10 mouse cellular contexts compared by ENCODE assay signal in the genomic region with DNA sequence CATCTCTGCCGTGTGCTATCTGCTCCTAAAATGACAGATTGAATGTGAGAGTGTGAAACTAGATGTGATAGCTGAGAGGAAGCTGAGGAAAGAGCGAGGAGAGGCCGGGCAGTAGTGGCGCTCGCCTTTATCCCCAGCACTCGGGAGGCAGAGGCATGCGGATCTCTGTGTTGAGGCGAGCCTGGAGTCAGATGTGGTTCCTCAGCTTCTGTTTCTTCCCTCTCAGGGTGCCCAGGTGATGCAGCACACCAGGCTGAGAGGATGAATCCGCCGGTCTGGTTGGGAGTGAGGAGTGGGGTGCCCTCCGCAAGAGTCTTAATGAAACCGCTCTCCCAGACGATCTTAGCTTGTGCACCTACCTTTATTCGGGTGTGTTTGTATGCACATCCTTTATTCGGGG. TPM values are rescaled to one million over a fixed set of nuclear protein-coding genes. Genes with fewer than 3 reads are reported as not detected.
DNase-seq lines count a peak whose midpoint lies in the region; ATAC-seq and TF ChIP-seq lines count a peak whose summit lies in the region.
"Had no signal": no experiment of that assay in that cellular context is flagged by ENCODE, and none has a peak within 500 bp of the region (broad histone marks: within the 10 kb centered on the region; RNA-seq: fewer than 3 reads in every experiment).

No protein-coding gene starts in this region.

- H3K36me3 ChIP-seq in heart, embryonic 11.5 days (ENCODE audit: control insufficient read depth, insufficient read depth, low read length), result no peaks in the 10 kb centered on the region
- no peaks in the 10 kb centered on the region for H3K36me3 ChIP-seq in hindbrain, embryonic 14.5 days (replicated peaks; ENCODE audit: control insufficient read depth, insufficient read depth)
- no peaks in the 10 kb centered on the region for H3K36me3 ChIP-seq in midbrain, embryonic 12.5 days

- WGBS in heart, embryonic 11.5 days (ENCODE audit: insufficient replicate concordance), result 44% methylated on average over 15 of the region's 15 CpGs
- 68% methylated on average over 15 of the region's 15 CpGs for WGBS in hindbrain, embryonic 14.5 days
- 65% methylated on average over 15 of the region's 15 CpGs for WGBS in midbrain, embryonic 12.5 days

- DNase-seq in heart, postnatal 4 days, result no peak
- no peak for DNase-seq in hindbrain, embryonic 14.5 days (ENCODE audit: low spot score)
- DNase-seq in adrenal gland, adult 18-20 months (ENCODE audit: low spot score in 2 of 2), result no peak
- DNase-seq in gastrocnemius, postnatal 25 days, result no peak
- no peak for DNase-seq in gastrocnemius, adult 18-20 months (ENCODE audit: low spot score)
- DNase-seq: B cell, adult 2 months had no signal

- peak overlapping the region; percentile 59 for H3K9ac ChIP-seq in heart, embryonic 11.5 days (ENCODE audit: low read depth, low read length)
- no peak overlapping the region for H3K9ac ChIP-seq in hindbrain, embryonic 14.5 days
- H3K9ac ChIP-seq in midbrain, embryonic 12.5 days (replicated peaks), result peak overlapping the region; percentile 37; the same call in 1 of the 2 replicates

- H3K27me3 ChIP-seq in heart, embryonic 11.5 days (ENCODE audit: control insufficient read depth, insufficient read depth, low read length), result no peaks in the 10 kb centered on the region
- H3K27me3 ChIP-seq in hindbrain, embryonic 14.5 days (ENCODE audit: control insufficient read depth, insufficient read depth, low read length), result peaks cover 15% of the 10 kb centered on the region
- peaks cover 34% of the 10 kb centered on the region for H3K27me3 ChIP-seq in midbrain, embryonic 12.5 days
- H3K27me3 ChIP-seq: megakaryocyte, embryonic 14.5 days had no signal

- peaks cover 3% of the 10 kb centered on the region; the same call in 1 of the 2 replicates for H3K4me1 ChIP-seq in heart, embryonic 11.5 days (ENCODE audit: control insufficient read depth, insufficient read depth, low read length)
- H3K4me1 ChIP-seq in bone marrow macrophage, adult 2 months (ENCODE audit: control insufficient read depth, insufficient read depth, low read length), result peaks cover 49% of the 10 kb centered on the region
- no peaks in the 10 kb centered on the region; the same call in 1 of the 2 replicates for H3K4me1 ChIP-seq in hindbrain, embryonic 14.5 days (replicated peaks; ENCODE audit: control insufficient read depth, insufficient read depth, low read length)
- H3K4me1 ChIP-seq in midbrain, embryonic 12.5 days, result peaks cover 18% of the 10 kb centered on the region

- H3K4me3 ChIP-seq in heart, embryonic 11.5 days (ENCODE audit: low read depth, low read length), result peak overlapping the region; percentile 29
- H3K4me3 ChIP-seq in bone marrow macrophage, adult 2 months (ENCODE audit: insufficient read depth, low read length), result peak overlapping the region; percentile 18
- peak overlapping the region; percentile 13 for H3K4me3 ChIP-seq in hindbrain, embryonic 14.5 days (replicated peaks; ENCODE audit: low read length)
- H3K4me3 ChIP-seq in midbrain, embryonic 12.5 days, result peak overlapping the region; percentile 27; the same call in 1 of the 2 replicates
- H3K4me3 ChIP-seq: megakaryocyte, embryonic 14.5 days had no signal

- TF ChIP-seq CTCF in bone marrow macrophage, adult 2 months (IDR thresholded peaks at IDR 0.05; ENCODE audit: low read depth, low read length), result no peak

- no peaks in the 10 kb centered on the region for H3K9me3 ChIP-seq in heart, embryonic 11.5 days (replicated peaks; ENCODE audit: control insufficient read depth, low read length)
- H3K9me3 ChIP-seq in hindbrain, embryonic 14.5 days (ENCODE audit: control insufficient read depth, low read length), result no peaks in the 10 kb centered on the region
- H3K9me3 ChIP-seq in midbrain, embryonic 12.5 days, result no peaks in the 10 kb centered on the region

- peak overlapping the region; percentile 67 for H3K4me2 ChIP-seq in heart, embryonic 11.5 days
- H3K4me2 ChIP-seq in hindbrain, embryonic 14.5 days (replicated peaks), result peak overlapping the region; percentile 46
- peak overlapping the region; percentile 47 for H3K4me2 ChIP-seq in midbrain, embryonic 12.5 days (replicated peaks)

- no peak for TF ChIP-seq POLR2A in bone marrow macrophage, adult 2 months (IDR thresholded peaks at IDR 0.05; ENCODE audit: borderline replicate concordance, low read depth, low read length)

- no peak overlapping the region for H3K27ac ChIP-seq in heart, embryonic 11.5 days (ENCODE audit: low read depth, low read length)
- peak overlapping the region; percentile 51 for H3K27ac ChIP-seq in bone marrow macrophage, adult 2 months (ENCODE audit: insufficient read depth, low read depth, low read length)
- no peak overlapping the region for H3K27ac ChIP-seq in hindbrain, embryonic 14.5 days
- no peak overlapping the region for H3K27ac ChIP-seq in midbrain, embryonic 12.5 days (replicated peaks)

- no peak for ATAC-seq in heart, embryonic 11.5 days (replicated peaks; ENCODE audit: insufficient number of reproducible peaks, low FRiP score, low TSS enrichment)
- no peak for ATAC-seq in hindbrain, embryonic 14.5 days (ENCODE audit: low FRiP score)
- no peak for ATAC-seq in midbrain, embryonic 12.5 days (ENCODE audit: low FRiP score, low read depth)

RNA-seq across cellular contexts. Expression of gene Hnrnpa3, which starts 49.1 kb away (rescaled TPM):
- 164 and 174 TPM in 2 replicates for polyA plus RNA-seq in heart, embryonic 11.5 days (2014; fragmentation: Nextera tagmentation; extraction: Ambion mirVana)
- 100 to 1,000 TPM; 504 to 509 TPM for total RNA-seq in heart, postnatal 4 days (2021)
- polyA plus RNA-seq in bone marrow macrophage, adult 2 months (2012; ENCODE audit: insufficient read depth, insufficient read length, missing spikeins), result 183 and 208 TPM in 2 replicates
- polyA plus RNA-seq in hindbrain, embryonic 14.5 days (2014; fragmentation: Nextera tagmentation; extraction: Ambion mirVana), result 135 and 140 TPM in 2 replicates
- 345 and 374 TPM in 2 replicates for polyA plus RNA-seq in midbrain, embryonic 12.5 days (2016; fragmentation: Nextera tagmentation; extraction: Ambion mirVana)
- total RNA-seq in adrenal gland, adult 18-20 months (2021), result 100 to 1,000 TPM; 323 to 382 TPM
- total RNA-seq in gastrocnemius, postnatal 25 days (2021), result 100 to 1,000 TPM; 108 to 125 TPM
- total RNA-seq in gastrocnemius, adult 18-20 months (2021), result 100 to 1,000 TPM; 112 to 143 TPM
